Mouse (Mus musculus) adipocyte (in vitro differentiated cells): Measurements from ENCODE around the gene Txn2.

Experiments
- DNase-seq: peaks from one replicate; pipeline ENCODE4 v3.0.0-alpha.2; 2016; ENCODE audit warnings: low spot score

Gene Txn2

GRCm38 (mm10) chr15:77934326-77934725 lies 5.5 kb upstream of the Txn2 start:
- peak; percentile 72 for DNase-seq

- peak; percentile 95 for DNase-seq
Measured at GRCm38 (mm10) chr15:77933770-77934169, 5.0 kb upstream of the Txn2 start.

GRCm38 (mm10) chr15:77933222-77933621 lies 4.4 kb upstream of the Txn2 start:
- no peak for DNase-seq

- DNase-seq = no peak
Measured at GRCm38 (mm10) chr15:77931689-77932016, 2.8 kb upstream of the Txn2 start.

- peak; percentile 31 for DNase-seq
Measured at GRCm38 (mm10) chr15:77930986-77931688, 2.3 kb upstream of the Txn2 start.

- DNase-seq = no peak
Measured at GRCm38 (mm10) chr15:77929804-77930203, 998 bp upstream of the Txn2 start.

GRCm38 (mm10) chr15:77928091-77928490 lies 715 bp downstream of the Txn2 start:
- DNase-seq = no peak

- no peak for DNase-seq
Measured at GRCm38 (mm10) chr15:77926921-77927320, 1.9 kb downstream of the Txn2 start.

GRCm38 (mm10) chr15:77925195-77925594 lies 3.6 kb downstream of the Txn2 start:
- no peak for DNase-seq

GRCm38 (mm10) chr15:77923267-77924035 lies 5.4 kb downstream of the Txn2 start:
- DNase-seq = no peak

- no peak for DNase-seq
Measured at GRCm38 (mm10) chr15:77922710-77923109, 6.1 kb downstream of the Txn2 start.

GRCm38 (mm10) chr15:77921636-77922035 lies 7.2 kb downstream of the Txn2 start:
- no peak for DNase-seq

GRCm38 (mm10) chr15:77920511-77921462 lies 8.0 kb downstream of the Txn2 start:
- peak; percentile 62 for DNase-seq

GRCm38 (mm10) chr15:77919441-77919840 lies 9.4 kb downstream of the Txn2 start:
- no peak for DNase-seq

- DNase-seq = peak; percentile 93
Measured at GRCm38 (mm10) chr15:77916851-77917544, 11.8 kb downstream of the Txn2 start.

GRCm38 (mm10) chr15:77915287-77915686 lies 13.5 kb downstream of the Txn2 start:
- no peak for DNase-seq

GRCm38 (mm10) chr15:77914507-77914906 lies 14.3 kb downstream of the Txn2 start:
- DNase-seq = no peak

GRCm38 (mm10) chr15:77913054-77913453 lies 15.8 kb downstream of the Txn2 start:
- no peak for DNase-seq

GRCm38 (mm10) chr15:77912585-77912984 lies 16.2 kb downstream of the Txn2 start:
- no peak for DNase-seq

GRCm38 (mm10) chr15:77912048-77912447 lies 16.8 kb downstream of the Txn2 start:
- no peak for DNase-seq

- no peak for DNase-seq
Measured at GRCm38 (mm10) chr15:77911065-77911464, 17.7 kb downstream of the Txn2 start.
